Mouse (Mus musculus) liver, postnatal 0 days (tissue): ENCODE measurements at regions not wholly inside any gene's neighbourhood (a gene's known extent, or its start where the extent isn't known, plus 50 kb on each side); places are given as distances from the start of the nearest gene placed in this dataset.

ENCODE experiments used
- ATAC-seq: fragments of 200-750 bp; cut with Nextera tagmentation; 2 replicates; pipeline ENCODE4 v1.8.0; 2017; ENCODE audit warnings: mild to moderate bottlenecking, moderate library complexity
- DNase-seq: peaks from one replicate; pipeline ENCODE4 v3.0.0-alpha.2; 2016
- H3K27ac ChIP-seq: fragments of 300-500 bp; sonication (generic); 2 replicates; pipeline ENCODE4 v1.5.1; 2014; ENCODE audit warnings: antibody characterized with exemption, moderate library complexity, mild to moderate bottlenecking, low read depth
- H3K27me3 ChIP-seq: fragments of 300-500 bp; sonication (generic); 2 replicates; pipeline ENCODE4 v1.6.1; 2014; ENCODE audit warnings: low read length, control low read depth, mixed read lengths; ENCODE audit not compliant: insufficient read depth
- H3K36me3 ChIP-seq: fragments of 300-500 bp; sonication (generic); replicated peaks from 2 replicates; pipeline ENCODE4 v1.6.1; 2014; ENCODE audit warnings: mild to moderate bottlenecking, control low read depth, low read length, moderate library complexity, mixed read lengths; ENCODE audit not compliant: insufficient read depth
- H3K4me1 ChIP-seq: fragments of 300-500 bp; sonication (generic); 2 replicates; pipeline ENCODE4 v1.6.1; 2014; ENCODE audit warnings: antibody characterized with exemption, mild to moderate bottlenecking, control low read depth; ENCODE audit not compliant: insufficient read depth
- H3K4me2 ChIP-seq: fragments of 300-500 bp; sonication (generic); 2 replicates; pipeline ENCODE4 v1.6.1; 2014; ENCODE audit warnings: low read depth, mild to moderate bottlenecking, low read length, moderate library complexity, mixed read lengths
- H3K4me3 ChIP-seq: fragments of 300-500 bp; sonication (generic); 2 replicates; pipeline ENCODE4 v1.5.1; 2014; ENCODE audit warnings: low read depth, low read length
- H3K9ac ChIP-seq: fragments of 300-500 bp; sonication (generic); replicated peaks from 2 replicates; pipeline ENCODE4 v1.6.1; 2014; ENCODE audit warnings: mild to moderate bottlenecking, moderate library complexity
- H3K9me3 ChIP-seq: fragments of 300-500 bp; sonication (generic); 2 replicates; pipeline ENCODE4 v1.6.1; 2016; ENCODE audit warnings: mild to moderate bottlenecking, control low read depth, low read length, mixed read lengths
- CTCF ChIP-seq: sonication (generic); IDR thresholded peaks from 2 replicates; pipeline ENCODE4 v1.5.1; 2016; ENCODE audit warnings: antibody characterized with exemption, low read depth
- EP300 ChIP-seq: IDR thresholded peaks from 2 replicates; pipeline ENCODE4 v1.6.1; 2016; ENCODE audit warnings: antibody characterized with exemption, low read depth, mild to moderate bottlenecking
- WGBS: fragments of 180-500 bp; shearing (Covaris S2); extraction: QIAGEN DNeasy Blood & Tissue Kit; methylation state at CpG from one replicate; pipeline ENCODE4 v1.1.7; 2014; ENCODE audit not compliant: insufficient replicate concordance; 5-methylcytosine and 5-hydroxymethylcytosine counted together

GRCm38 (mm10) chr9:52301521-52301920, 133.1 kb upstream of the Zc3h12c start:
- Histone ChIP-seq H3K27me3 (no peaks in the 10 kb centered on the region), H3K4me1 (no peaks in the 10 kb centered on the region), H3K27ac (no peak overlapping the region), H3K9me3 (no peaks in the 10 kb centered on the region), H3K4me2 (no peak overlapping the region), H3K9ac (no peak overlapping the region), H3K36me3 (no peaks in the 10 kb centered on the region), H3K4me3 (no peak overlapping the region)
- TF ChIP-seq CTCF (no peak), EP300 (no peak)
- 77% methylated on average over 6 of the region's 6 CpGs for whole genome bisulfite sequencing
- ATAC-seq = no peak
- no peak for DNase-seq

GRCm38 (mm10) chr9:52298329-52298728, 130.0 kb upstream of the Zc3h12c start:
- no peaks in the 10 kb centered on the region for H3K36me3 ChIP-seq
- no peaks in the 10 kb centered on the region for H3K9me3 ChIP-seq
- no peak overlapping the region for H3K27ac ChIP-seq
- peak; percentile 63 for TF ChIP-seq CTCF
- no peak for TF ChIP-seq EP300
- WGBS = 5% methylated on average over 6 of the region's 6 CpGs
- H3K4me3 ChIP-seq = no peak overlapping the region
- ATAC-seq (no peak), DNase-seq (no peak)
- H3K4me2 ChIP-seq = no peak overlapping the region
- no peaks in the 10 kb centered on the region for H3K4me1 ChIP-seq
- no peaks in the 10 kb centered on the region for H3K27me3 ChIP-seq
- no peak overlapping the region for H3K9ac ChIP-seq

- Histone ChIP-seq H3K4me2 (no peak overlapping the region), H3K4me3 (no peak overlapping the region), H3K27me3 (no peaks in the 10 kb centered on the region), H3K4me1 (no peaks in the 10 kb centered on the region), H3K27ac (no peak overlapping the region), H3K36me3 (no peaks in the 10 kb centered on the region), H3K9me3 (no peaks in the 10 kb centered on the region), H3K9ac (no peak overlapping the region)
- 80% methylated on average over 8 of the region's 8 CpGs for WGBS
- no peak for DNase-seq
- no peak for ATAC-seq
- TF ChIP-seq EP300 (no peak), CTCF (no peak)
These were observed 126.3 kb upstream of the Zc3h12c start for GRCm38 (mm10) chr9:52294699-52295098.

GRCm38 (mm10) chr9:52289069-52289468, 120.7 kb upstream of the Zc3h12c start:
- whole genome bisulfite sequencing = 49% methylated on average over 4 of the region's 4 CpGs
- H3K4me1 ChIP-seq = no peaks in the 10 kb centered on the region

GRCm38 (mm10) chr9:52287761-52288275, 119.4 kb upstream of the Zc3h12c start:
- no peak overlapping the region for H3K9ac ChIP-seq
- H3K4me3 ChIP-seq = no peak overlapping the region
- no peak for ATAC-seq
- no peaks in the 10 kb centered on the region for H3K27me3 ChIP-seq
- H3K9me3 ChIP-seq = no peaks in the 10 kb centered on the region
- no peak overlapping the region for H3K27ac ChIP-seq
- no peaks in the 10 kb centered on the region for H3K4me1 ChIP-seq
- WGBS = 51% methylated on average over 7 of the region's 7 CpGs
- H3K36me3 ChIP-seq = no peaks in the 10 kb centered on the region
- no peak for TF ChIP-seq EP300
- TF ChIP-seq CTCF = no peak
- no peak overlapping the region for H3K4me2 ChIP-seq
- DNase-seq = no peak

More at GRCm38 (mm10) chr9:52289069-52289468, 120.7 kb upstream of the Zc3h12c start:
- H3K27ac ChIP-seq = no peak overlapping the region
- no peaks in the 10 kb centered on the region for H3K36me3 ChIP-seq
- no peaks in the 10 kb centered on the region for H3K9me3 ChIP-seq
- no peak overlapping the region for H3K4me2 ChIP-seq
- peak; percentile 27; the same call in 1 of the 2 replicates for ATAC-seq
- DNase-seq = no peak
- H3K9ac ChIP-seq = no peak overlapping the region
- TF ChIP-seq CTCF (no peak), EP300 (no peak)
- no peaks in the 10 kb centered on the region for H3K27me3 ChIP-seq
- H3K4me3 ChIP-seq = no peak overlapping the region

GRCm38 (mm10) chr9:52287246-52287651, 118.9 kb upstream of the Zc3h12c start:
- Histone ChIP-seq H3K4me2 (peak overlapping the region; percentile 44), H3K27ac (no peak overlapping the region), H3K4me3 (no peak overlapping the region), H3K27me3 (no peaks in the 10 kb centered on the region), H3K9me3 (no peaks in the 10 kb centered on the region), H3K36me3 (no peaks in the 10 kb centered on the region), H3K4me1 (no peaks in the 10 kb centered on the region), H3K9ac (no peak overlapping the region)
- peak; percentile 82 for TF ChIP-seq CTCF
- no peak for TF ChIP-seq EP300
- ATAC-seq (no peak), DNase-seq (peak; percentile 63)
- WGBS = 8% methylated on average over 10 of the region's 10 CpGs

- no peaks in the 10 kb centered on the region for H3K9me3 ChIP-seq
- H3K4me1 ChIP-seq = no peaks in the 10 kb centered on the region
- DNase-seq (no peak), ATAC-seq (no peak)
- TF ChIP-seq CTCF (no peak), EP300 (no peak)
- H3K4me2 ChIP-seq = no peak overlapping the region
- no peaks in the 10 kb centered on the region for H3K36me3 ChIP-seq
- 32% methylated on average over 1 of the region's 1 CpGs for WGBS
- H3K27ac ChIP-seq = no peak overlapping the region
- H3K9ac ChIP-seq = no peak overlapping the region
- no peak overlapping the region for H3K4me3 ChIP-seq
- no peaks in the 10 kb centered on the region for H3K27me3 ChIP-seq
These were observed 117.7 kb upstream of the Zc3h12c start for GRCm38 (mm10) chr9:52286104-52286503.
